Mouse (Mus musculus): ENCODE data around the gene Traip. TPM values are rescaled to one million over a fixed set of nuclear protein-coding genes. Genes with fewer than 3 reads are reported as not detected.

Gene Traip
- total RNA-seq, 2 experiments from 2014 or later: 19.6 to 25.9 TPM

GRCm38 (mm10) chr9:107968531-107968930 is 18.6 kb downstream of the Traip start:
- DNase-seq (ENCODE audit: low spot score in 2 of 2): no peak

GRCm38 (mm10) chr9:107970311-107970710 is 20.4 kb downstream of the Traip start:
- DNase-seq (ENCODE audit: low spot score in 2 of 2): no peak

- DNase-seq (ENCODE audit: low spot score in 2 of 2): no peak
These were observed 22.0 kb downstream of the Traip start for GRCm38 (mm10) chr9:107971690-107972541.

GRCm38 (mm10) chr9:107974491-107975171 is 24.7 kb downstream of the Traip start:
- DNase-seq (ENCODE audit: low spot score in 2 of 2): no peak

GRCm38 (mm10) chr9:107975399-107976386 is 25.8 kb downstream of the Traip start, which contains the start of gene Uba7:
Uba7 (plus strand) TSS chr9:107975505.
- no peak for DNase-seq (ENCODE audit: low spot score in 2 of 2)

- DNase-seq (ENCODE audit: low spot score in 2 of 2): no peak
These were observed 28.9 kb downstream of the Traip start for GRCm38 (mm10) chr9:107978815-107979214.

GRCm38 (mm10) chr9:107981684-107982605 is 32.0 kb downstream of the Traip start:
- DNase-seq (ENCODE audit: low spot score in 2 of 2): peak; percentile 24 to 43

GRCm38 (mm10) chr9:107982681-107983346 is 32.9 kb downstream of the Traip start, which contains the start of gene Gm20661:
Gm20661 (plus strand) TSS chr9:107983058.
- DNase-seq (ENCODE audit: low spot score in 2 of 2): peak; percentile 52 to 61

GRCm38 (mm10) chr9:107983421-107983890 is 33.5 kb downstream of the Traip start:
- peak; percentile 59 to 63 for DNase-seq (ENCODE audit: low spot score in 2 of 2)

- no peak for DNase-seq (ENCODE audit: low spot score in 2 of 2)
These were observed 34.3 kb downstream of the Traip start for GRCm38 (mm10) chr9:107984052-107984753.

GRCm38 (mm10) chr9:107984754-107985055 is 34.8 kb downstream of the Traip start:
- peak in 1 of 2 experiments; percentile 20 for DNase-seq (ENCODE audit: low spot score in 2 of 2)

GRCm38 (mm10) chr9:107985131-107986119 is 35.5 kb downstream of the Traip start, which contains the start of gene Inka1:
Inka1 (minus strand) TSS chr9:107985879.
- DNase-seq (ENCODE audit: low spot score in 2 of 2): peak; percentile 73 to 84

- peak; percentile 78 to 86 for DNase-seq (ENCODE audit: low spot score in 2 of 2)
These were observed 36.4 kb downstream of the Traip start for GRCm38 (mm10) chr9:107986376-107986775.

- no peak for DNase-seq (ENCODE audit: low spot score in 2 of 2)
These were observed 38.0 kb downstream of the Traip start for GRCm38 (mm10) chr9:107987950-107988349.

GRCm38 (mm10) chr9:107992197-107992596 is 42.3 kb downstream of the Traip start, which contains the start of gene Cdhr4:
Cdhr4 (plus strand) TSS chr9:107992497.
- no peak for DNase-seq (ENCODE audit: low spot score in 2 of 2)

GRCm38 (mm10) chr9:107993013-107993412 is 43.1 kb downstream of the Traip start:
- no peak for DNase-seq (ENCODE audit: low spot score in 2 of 2)

GRCm38 (mm10) chr9:107994464-107994863 is 44.5 kb downstream of the Traip start:
- no peak for DNase-seq (ENCODE audit: low spot score in 2 of 2)
